Mouse (Mus musculus): ENCODE measurements around the gene Klhl10. TPM values are rescaled to one million over a fixed set of nuclear protein-coding genes. Genes with fewer than 3 reads are reported as not detected.
A peak's percentile ranks its signal among the peaks of the same experiment; 100 is the strongest.

Klhl10 gene
- polyA plus RNA-seq, 1 experiment: 0.20 TPM

DNA sequence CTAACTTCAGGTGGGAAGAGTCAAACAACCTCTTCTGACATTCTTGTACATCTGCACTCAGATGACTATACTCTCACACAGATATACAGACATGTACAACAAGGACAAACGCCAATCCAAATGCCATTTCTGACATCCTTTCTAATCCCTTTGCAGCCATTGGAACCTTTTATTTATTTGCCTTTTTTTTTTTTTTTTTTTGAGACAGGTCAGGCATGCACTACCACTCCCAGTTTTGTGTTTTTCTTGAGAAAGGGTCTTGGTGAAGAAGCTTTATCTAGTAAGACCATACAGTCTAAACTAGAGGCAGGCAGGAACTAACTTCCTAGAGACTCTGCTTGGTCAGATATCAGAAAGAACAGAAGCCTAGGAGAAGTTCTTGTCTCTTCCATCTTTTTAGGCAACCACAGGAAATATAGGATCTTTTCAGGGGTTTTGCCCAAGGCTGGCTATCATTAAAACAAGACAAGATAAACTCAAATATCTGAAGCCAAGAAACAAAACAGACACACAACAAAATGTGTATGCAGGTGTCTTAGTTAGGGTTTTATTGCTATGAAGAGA lies 23.6 kb downstream of the Klhl10 start:
- Histone ChIP-seq H3K36me3 (ENCODE audit: control insufficient read depth, insufficient read depth) (peaks cover 16% of the 10 kb centered on the region), H3ac (ENCODE audit: control insufficient read depth, insufficient read length) (no peak overlapping the region), H3K27me3 (ENCODE audit: control insufficient read depth, insufficient read depth, insufficient read length) (no peaks in the 10 kb centered on the region), H3K4me2 (ENCODE audit: low read depth) (no peak overlapping the region), H3K79me2 (ENCODE audit: control insufficient read depth, insufficient read depth) (peaks cover 72% of the 10 kb centered on the region), H3K4me3 (no peak overlapping the region)
- TF ChIP-seq POLR2AphosphoS2 (IDR thresholded peaks at IDR 0.05; ENCODE audit: insufficient read length, low read depth) (no peak), TCF3 (IDR thresholded peaks at IDR 0.05; ENCODE audit: insufficient read length, low read depth) (no peak), POLR2A (IDR thresholded peaks at IDR 0.05; ENCODE audit: insufficient read length, low read depth) (no peak), MYOG (IDR thresholded peaks at IDR 0.05; ENCODE audit: control insufficient read depth in 1 of 3, insufficient read depth in 1 of 3, insufficient read length in 2 of 3, low read depth in 2 of 3) (no peak), E2F4 (IDR thresholded peaks at IDR 0.05; ENCODE audit: insufficient read depth) (no peak), CEBPB (IDR thresholded peaks at IDR 0.05; ENCODE audit: insufficient read depth, poor library complexity, severe bottlenecking) (no peak), SRF (IDR thresholded peaks at IDR 0.05; ENCODE audit: control insufficient read depth, insufficient read length, low read depth) (no peak), REST (IDR thresholded peaks at IDR 0.05; ENCODE audit: insufficient read depth, insufficient read length) (no peak), MYOD1 (IDR thresholded peaks at IDR 0.05; ENCODE audit: control insufficient read depth in 1 of 3, insufficient read length in 2 of 3, low read depth in 2 of 3) (no peak), TCF12 (IDR thresholded peaks at IDR 0.05; ENCODE audit: insufficient read depth, poor library complexity, severe bottlenecking) (no peak), MAX (IDR thresholded peaks at IDR 0.05; ENCODE audit: low read depth) (no peak), USF1 (IDR thresholded peaks at IDR 0.05; ENCODE audit: low read depth) (no peak)

DNA sequence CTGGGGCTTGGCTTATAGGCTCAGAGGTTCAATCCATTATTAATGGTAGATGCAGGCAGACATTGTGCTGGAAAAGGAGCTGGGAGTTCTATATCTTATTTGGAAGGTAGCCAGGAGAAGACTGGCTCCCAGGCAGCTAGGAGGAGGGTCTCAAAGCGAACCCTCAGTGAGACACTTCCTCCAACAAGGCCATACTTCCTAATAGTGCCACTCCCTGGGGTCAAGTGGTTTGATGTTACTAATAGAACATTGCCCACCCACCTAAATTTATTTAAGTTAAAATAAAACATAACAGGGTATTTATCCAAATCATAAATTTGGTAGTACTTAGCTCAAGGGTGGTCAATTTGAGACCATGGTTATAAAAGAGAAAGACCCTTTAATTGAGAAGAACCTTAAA lies 24.1 kb downstream of the Klhl10 start:
- no peaks in the 10 kb centered on the region for H3K27me3 ChIP-seq (ENCODE audit: control insufficient read depth, insufficient read depth, insufficient read length)
- peaks cover 72% of the 10 kb centered on the region for H3K79me2 ChIP-seq (ENCODE audit: control insufficient read depth, insufficient read depth)
- no peak overlapping the region for H3ac ChIP-seq (ENCODE audit: control insufficient read depth, insufficient read length)
- H3K4me3 ChIP-seq: no peak overlapping the region
- H3K4me2 ChIP-seq (ENCODE audit: low read depth): no peak overlapping the region
- peaks cover 16% of the 10 kb centered on the region for H3K36me3 ChIP-seq (ENCODE audit: control insufficient read depth, insufficient read depth)
- no peak for TF ChIP-seq TCF3 (IDR thresholded peaks at IDR 0.05; ENCODE audit: insufficient read length, low read depth)
- no peak for TF ChIP-seq REST (IDR thresholded peaks at IDR 0.05; ENCODE audit: insufficient read depth, insufficient read length)

DNA sequence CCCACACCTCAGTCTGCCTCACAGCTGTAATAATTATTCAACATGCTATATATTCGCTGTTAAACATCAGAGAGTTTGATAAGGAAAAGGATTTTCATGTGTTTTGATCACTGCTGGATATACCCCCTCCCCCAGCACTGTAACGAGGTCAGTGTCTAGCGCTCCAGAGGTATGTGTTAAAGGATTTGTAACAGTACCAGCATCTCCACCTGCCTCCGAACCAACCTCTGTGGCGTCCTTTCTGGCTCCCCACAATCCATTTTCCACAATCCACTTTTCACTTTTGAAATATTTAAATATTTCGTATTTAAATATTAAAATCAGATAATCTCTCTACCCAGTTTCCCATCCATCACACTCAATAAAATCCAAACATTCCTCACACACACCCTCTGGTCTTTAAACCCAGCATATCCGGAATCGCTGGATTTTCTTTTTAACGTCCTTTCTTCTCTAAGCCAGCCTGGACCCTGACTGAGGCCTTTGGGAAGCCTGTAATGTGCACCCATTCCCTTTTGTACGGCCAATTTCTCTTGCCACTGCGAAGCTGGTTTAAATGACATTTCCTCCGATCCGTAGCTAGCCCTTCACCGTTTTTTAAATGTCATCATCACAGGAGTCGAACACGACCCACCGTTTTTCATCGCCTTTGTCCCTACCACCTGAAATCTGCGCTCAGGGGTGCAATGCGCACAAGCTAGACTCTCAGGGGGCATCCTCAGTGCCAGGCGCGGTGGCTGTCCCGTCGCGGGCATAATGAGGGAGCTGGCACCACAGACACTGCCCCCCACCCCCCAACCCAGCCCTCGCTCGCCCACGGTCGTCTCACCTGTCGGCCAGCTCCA lies 29.9 kb downstream of the Klhl10 start:
- peak overlapping the region; percentile 91 for H3K4me2 ChIP-seq (ENCODE audit: low read depth)
- H3K36me3 ChIP-seq (ENCODE audit: control insufficient read depth, insufficient read depth): peaks cover 9% of the 10 kb centered on the region
- TF ChIP-seq TCF12 (IDR thresholded peaks at IDR 0.05; ENCODE audit: insufficient read depth, poor library complexity, severe bottlenecking): no peak
- peak in 1 of 3 experiments; percentile 19 for TF ChIP-seq MYOD1 (IDR thresholded peaks at IDR 0.05; ENCODE audit: control insufficient read depth in 1 of 3, insufficient read length in 2 of 3, low read depth in 2 of 3)
- H3ac ChIP-seq (ENCODE audit: control insufficient read depth, insufficient read length): peak overlapping the region; percentile 51
- no peaks in the 10 kb centered on the region for H3K27me3 ChIP-seq (ENCODE audit: control insufficient read depth, insufficient read depth, insufficient read length)
- peak overlapping the region; percentile 76 for H3K4me3 ChIP-seq
- peaks cover 53% of the 10 kb centered on the region for H3K79me2 ChIP-seq (ENCODE audit: control insufficient read depth, insufficient read depth)

DNA sequence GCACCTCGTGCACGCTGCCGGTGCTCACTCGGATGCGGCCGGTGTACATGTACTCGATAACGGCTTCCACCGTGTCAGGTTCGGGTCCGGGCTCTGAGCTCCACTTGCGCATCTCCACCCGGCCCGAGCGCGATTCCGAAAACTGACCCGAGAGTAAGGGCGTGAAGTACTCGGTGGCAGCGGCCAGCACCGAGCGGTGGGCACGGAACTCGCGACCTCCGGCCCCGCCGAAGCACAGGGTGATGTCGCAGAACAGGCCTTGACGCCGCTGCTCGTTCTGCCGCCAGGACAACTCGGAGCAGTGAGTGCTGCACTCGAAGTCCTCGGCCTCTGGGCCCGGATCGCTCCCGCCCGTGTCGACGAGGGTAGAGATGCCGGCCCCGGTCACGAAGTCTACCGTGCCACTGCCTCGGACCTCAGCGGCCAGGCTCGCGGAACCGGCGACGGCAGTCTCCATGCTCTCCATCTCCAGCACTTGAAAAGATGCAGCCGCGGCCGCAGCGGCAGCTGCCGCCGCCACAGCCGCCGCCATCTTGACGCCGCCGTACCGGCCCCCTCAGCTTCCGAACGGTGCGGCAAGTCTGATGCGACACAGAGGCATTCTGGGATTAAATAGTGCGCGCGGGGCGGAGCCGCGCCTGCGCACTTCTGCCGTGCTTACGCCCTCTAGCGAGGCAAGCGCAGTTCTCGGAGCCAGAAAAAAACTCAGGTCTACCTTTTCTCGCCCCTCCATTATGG lies 30.6 kb downstream of the Klhl10 start, which contains the start of gene Klhl11:
Gene Klhl11 (minus strand): TSS at position 545 of the 738 bp plus-strand sequence.
- Histone ChIP-seq H3K27me3 (ENCODE audit: control insufficient read depth, insufficient read depth, insufficient read length) (no peaks in the 10 kb centered on the region), H3K4me2 (ENCODE audit: low read depth) (peak within 1 kb of the TSS; percentile 91), H3K4me3 (peak within 1 kb of the TSS; percentile 76), H3K79me2 (ENCODE audit: control insufficient read depth, insufficient read depth) (peaks cover 49% of the 10 kb centered on the region), H3ac (ENCODE audit: control insufficient read depth, insufficient read length) (peak within 1 kb of the TSS; percentile 51), H3K36me3 (ENCODE audit: control insufficient read depth, insufficient read depth) (peaks cover 9% of the 10 kb centered on the region)
- no peak for TF ChIP-seq USF1 (IDR thresholded peaks at IDR 0.05; ENCODE audit: low read depth)
- TF ChIP-seq TCF3 (IDR thresholded peaks at IDR 0.05; ENCODE audit: insufficient read length, low read depth): no peak
- TF ChIP-seq POLR2A (IDR thresholded peaks at IDR 0.05; ENCODE audit: insufficient read length, low read depth): peak; percentile 94
- peak in 1 of 3 experiments; percentile 11 for TF ChIP-seq MYOD1 (IDR thresholded peaks at IDR 0.05; ENCODE audit: control insufficient read depth in 1 of 3, insufficient read length in 2 of 3, low read depth in 2 of 3)
- peak; percentile 76 for TF ChIP-seq E2F4 (IDR thresholded peaks at IDR 0.05; ENCODE audit: insufficient read depth)
- TF ChIP-seq TCF12 (IDR thresholded peaks at IDR 0.05; ENCODE audit: insufficient read depth, poor library complexity, severe bottlenecking): no peak
- no peak for TF ChIP-seq MAX (IDR thresholded peaks at IDR 0.05; ENCODE audit: low read depth)
- TF ChIP-seq POLR2AphosphoS2 (IDR thresholded peaks at IDR 0.05; ENCODE audit: insufficient read length, low read depth): peak; percentile 89
- no peak for TF ChIP-seq CEBPB (IDR thresholded peaks at IDR 0.05; ENCODE audit: insufficient read depth, poor library complexity, severe bottlenecking)
- TF ChIP-seq MYOG (IDR thresholded peaks at IDR 0.05; ENCODE audit: control insufficient read depth in 1 of 3, insufficient read depth in 1 of 3, insufficient read length in 2 of 3, low read depth in 2 of 3): peak in 1 of 3 experiments; percentile 26
- TF ChIP-seq REST (IDR thresholded peaks at IDR 0.05; ENCODE audit: insufficient read depth, insufficient read length): no peak
- TF ChIP-seq SRF (IDR thresholded peaks at IDR 0.05; ENCODE audit: control insufficient read depth, insufficient read length, low read depth): no peak
